Mouse (Mus musculus) testis, adult 2 months (tissue): Measurements from ENCODE around the gene Ahrr.

Experiments used
- CTCF ChIP-seq: fragments of 200-500 bp; IDR thresholded peaks from 2 replicates; pipeline ENCODE4 v1.5.1; 2012; ENCODE audit warnings: low read depth, mild to moderate bottlenecking, inconsistent platforms, low read length, moderate library complexity; ENCODE audit not compliant: control insufficient read depth, insufficient read depth, insufficient replicate concordance
- POLR2A ChIP-seq: fragments of 200-500 bp; IDR thresholded peaks from 2 replicates; pipeline ENCODE4 v1.6.1; 2012; ENCODE audit warnings: low read depth, mild to moderate bottlenecking, inconsistent platforms, low read length, moderate library complexity; ENCODE audit not compliant: control insufficient read depth

DNA sequence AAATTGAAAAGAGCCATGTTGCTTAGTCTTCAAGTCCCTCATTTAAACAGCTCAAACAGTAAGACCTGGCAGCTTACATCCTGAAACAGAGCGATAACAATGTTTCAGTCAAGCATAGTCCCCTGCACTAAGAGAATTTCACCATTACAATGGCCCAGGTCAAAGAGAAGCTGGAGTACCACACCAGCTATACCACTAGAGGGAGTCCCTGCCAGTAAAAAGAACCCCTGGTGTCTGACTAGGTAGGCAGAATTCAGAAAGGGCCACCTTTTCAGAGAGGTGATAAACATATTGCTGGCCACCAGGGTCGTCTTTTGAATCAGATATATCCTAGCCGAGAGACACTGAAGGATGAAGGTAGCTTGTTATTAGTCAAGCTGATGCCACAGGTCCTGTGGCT, 48.9 kb upstream of the Ahrr start:
- no peak for TF ChIP-seq POLR2A
- TF ChIP-seq CTCF: no peak
